Mouse (Mus musculus): ENCODE data around the gene Man1c1.

DNA sequence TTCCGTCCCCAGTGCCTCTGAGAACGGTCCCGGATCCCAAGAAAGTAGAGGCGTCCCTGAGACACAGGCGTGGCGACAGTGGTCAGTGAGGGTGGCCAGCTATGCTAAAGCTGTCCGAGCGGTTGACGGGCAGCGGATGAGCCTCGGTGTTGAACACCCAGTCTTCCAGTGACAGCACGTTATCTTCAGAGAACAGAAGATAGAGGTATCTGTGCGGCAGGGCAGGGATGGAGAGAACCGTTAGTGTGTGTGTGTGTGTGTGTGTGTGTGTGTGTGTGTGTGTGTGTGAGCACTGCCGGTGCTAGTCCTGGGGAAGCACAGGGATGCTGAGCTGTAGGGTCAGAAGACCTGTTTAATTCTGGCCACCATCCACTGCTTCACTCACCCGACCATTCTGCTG lies 140.5 kb downstream of the Man1c1 start:
- TF ChIP-seq MAZ (IDR thresholded peaks at IDR 0.05; ENCODE audit: low read depth, low read length) (no peak), NELFE (IDR thresholded peaks at IDR 0.05; ENCODE audit: low read depth, low read length) (no peak), JUN (IDR thresholded peaks at IDR 0.05; ENCODE audit: insufficient read depth, low read depth, low read length) (no peak), POLR2A (IDR thresholded peaks at IDR 0.05; ENCODE audit: low read depth, low read length) (no peak), EP300 (IDR thresholded peaks at IDR 0.05; ENCODE audit: low read length) (no peak), CTCF (conservative IDR thresholded peaks at IDR 0.05 in 1 of 2, IDR thresholded peaks at IDR 0.05 in 1 of 2; ENCODE audit: low read depth in 2 of 2, low read length in 2 of 2) (no peak), USF2 (conservative IDR thresholded peaks at IDR 0.05; ENCODE audit: low read depth, low read length) (no peak), NRF1 (IDR thresholded peaks at IDR 0.05; ENCODE audit: low read depth, low read length) (no peak), ZMIZ1 (IDR thresholded peaks at IDR 0.05; ENCODE audit: low read depth, low read length) (no peak), USF1 (IDR thresholded peaks at IDR 0.05; ENCODE audit: low read depth, low read length) (no peak), CHD2 (IDR thresholded peaks at IDR 0.05; ENCODE audit: low read length) (no peak), JUND (conservative IDR thresholded peaks at IDR 0.05; ENCODE audit: low read depth, low read length) (no peak), MXI1 (IDR thresholded peaks at IDR 0.05; ENCODE audit: low read depth, low read length) (no peak), MAFK (IDR thresholded peaks at IDR 0.05; ENCODE audit: insufficient replicate concordance, low read length) (no peak)
